Mouse (Mus musculus) colon, adult 2 months (tissue): Measurements from ENCODE around the gene Ppan. TPM values are rescaled to one million over a fixed set of nuclear protein-coding genes. Genes with fewer than 3 reads are reported as not detected.

ENCODE experiments used
- polyA plus RNA-seq: library from polyadenylated mRNA; depleted of rRNA; stranded (reverse); fragments of >200 nt; gene quantifications from 2 replicates; pipeline ENCODE4 v1.2.3, GENCODE M21; 2012; rRNA removed

The Ppan gene
- 74.6 and 94.0 TPM in 2 replicates for polyA plus RNA-seq

GRCm38 (mm10) chr9:20887704-20888385 is at the start of gene Ppan:
TSS of gene Ppan (plus strand) at chr9:20888175.

GRCm38 (mm10) chr9:20868448-20869001 is 19.4 kb upstream of the Ppan start, which contains the start of gene A230050P20Rik:
TSS of gene A230050P20Rik (plus strand) at chr9:20868642.

DNA sequence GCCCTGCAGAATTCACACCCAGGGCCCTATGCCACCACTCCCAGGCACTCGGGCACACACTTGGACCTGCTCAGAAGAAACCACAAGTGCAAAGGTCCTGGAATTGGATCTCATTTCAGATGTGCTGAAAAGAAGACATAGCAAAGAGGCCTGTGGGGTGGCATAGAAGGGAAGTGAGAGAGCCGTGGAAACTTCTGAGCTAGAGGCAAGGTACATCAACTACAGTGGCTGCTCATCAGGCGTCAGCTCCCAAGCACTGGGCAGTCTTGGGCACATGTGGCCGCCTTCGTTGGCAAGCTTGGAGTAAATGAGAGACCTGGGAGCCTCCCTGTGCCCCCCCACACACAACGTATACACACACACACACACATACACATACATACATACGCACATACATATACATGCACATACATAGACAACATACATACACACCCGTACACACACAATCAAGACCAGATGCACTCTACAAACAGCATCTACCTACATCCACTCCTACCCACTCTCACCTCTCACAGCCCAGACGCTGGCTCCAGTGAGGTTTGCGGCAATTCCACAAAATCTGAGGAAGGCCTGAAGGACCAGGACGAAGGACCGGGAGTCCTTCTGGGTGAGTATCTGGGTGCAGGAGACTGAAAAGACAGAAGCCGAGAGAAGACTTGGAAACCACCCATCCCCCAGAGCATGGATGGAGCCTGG is 8.7 kb upstream of the Ppan start, which contains the start of gene Angptl6:
Gene Angptl6, minus strand, starts transcription at position 631 of the 696 bp plus-strand sequence.

GRCm38 (mm10) chr9:20898511-20899073 is 10.6 kb downstream of the Ppan start, which contains the start of gene Eif3g:
TSS of gene Eif3g (minus strand) at chr9:20898623.

Other genes starting within 250 kb of the Ppan start
- 178 and 362 TPM in 2 replicates for gene Ubl5, start 245.3 kb upstream of the Ppan start, polyA plus RNA-seq
- 43.6 and 44.4 TPM in 2 replicates for gene Fbxl12, start 243.4 kb upstream of the Ppan start, polyA plus RNA-seq
- 15.3 and 18.4 TPM in 2 replicates for gene Pin1, start 236.1 kb upstream of the Ppan start, polyA plus RNA-seq
- 2.7 and 3.1 TPM in 2 replicates for gene Olfm2, start 141.8 kb upstream of the Ppan start, polyA plus RNA-seq
- 13.6 and 14.2 TPM in 2 replicates for gene Col5a3, start 73.1 kb upstream of the Ppan start, polyA plus RNA-seq
- not detected in 2 replicates for gene Rdh8, start 69.7 kb upstream of the Ppan start, polyA plus RNA-seq
- gene A230050P20Rik, start 19.5 kb upstream of the Ppan start, polyA plus RNA-seq = 49.2 and 51.0 TPM in 2 replicates
- 6.7 and 9.2 TPM in 2 replicates for gene Angptl6, start 8.4 kb upstream of the Ppan start, polyA plus RNA-seq
- 106 and 126 TPM in 2 replicates for gene Eif3g, start 10.4 kb downstream of the Ppan start, polyA plus RNA-seq
- 24.0 and 26.8 TPM in 2 replicates for gene Dnmt1, start 71.7 kb downstream of the Ppan start, polyA plus RNA-seq
- 4.5 and 6.1 TPM in 2 replicates for gene S1pr2, start 88.6 kb downstream of the Ppan start, polyA plus RNA-seq
- gene Mrpl4, start 114.6 kb downstream of the Ppan start, polyA plus RNA-seq = 92.4 and 92.9 TPM in 2 replicates
- gene Icam1, start 127.8 kb downstream of the Ppan start, polyA plus RNA-seq = 10.2 and 10.9 TPM in 2 replicates
- 0.20 and 0.69 TPM in 2 replicates for gene Icam4, start 141.2 kb downstream of the Ppan start, polyA plus RNA-seq
- 0.17 and 0.27 TPM in 2 replicates for gene Icam5, start 143.9 kb downstream of the Ppan start, polyA plus RNA-seq
- gene Zglp1, start 178.9 kb downstream of the Ppan start, polyA plus RNA-seq = 0.66 and 1.1 TPM in 2 replicates
- gene Gm49373, start 184.9 kb downstream of the Ppan start, polyA plus RNA-seq = 0.12 and 0.20 TPM in 2 replicates
- 48.2 and 82.0 TPM in 2 replicates for gene Fdx1l, start 185.4 kb downstream of the Ppan start, polyA plus RNA-seq
- 14.2 and 36.9 TPM in 2 replicates for gene Gm38431, start 203.8 kb downstream of the Ppan start, polyA plus RNA-seq
- gene Raver1, start 203.8 kb downstream of the Ppan start, polyA plus RNA-seq = 64.1 and 72.3 TPM in 2 replicates
- 36.9 and 38.6 TPM in 2 replicates for gene Tyk2, start 243.1 kb downstream of the Ppan start, polyA plus RNA-seq